Mouse (Mus musculus) spleen, postnatal 10 days (tissue): ENCODE data around the gene Sh3bp2.

ENCODE experiments used
- DNase-seq, 2 experiments: peaks; one replicate each; pipeline ENCODE4 v3.0.0; 2021 to 2022; ENCODE audit warnings: low spot score in 2 of 2

Sh3bp2 gene

DNA sequence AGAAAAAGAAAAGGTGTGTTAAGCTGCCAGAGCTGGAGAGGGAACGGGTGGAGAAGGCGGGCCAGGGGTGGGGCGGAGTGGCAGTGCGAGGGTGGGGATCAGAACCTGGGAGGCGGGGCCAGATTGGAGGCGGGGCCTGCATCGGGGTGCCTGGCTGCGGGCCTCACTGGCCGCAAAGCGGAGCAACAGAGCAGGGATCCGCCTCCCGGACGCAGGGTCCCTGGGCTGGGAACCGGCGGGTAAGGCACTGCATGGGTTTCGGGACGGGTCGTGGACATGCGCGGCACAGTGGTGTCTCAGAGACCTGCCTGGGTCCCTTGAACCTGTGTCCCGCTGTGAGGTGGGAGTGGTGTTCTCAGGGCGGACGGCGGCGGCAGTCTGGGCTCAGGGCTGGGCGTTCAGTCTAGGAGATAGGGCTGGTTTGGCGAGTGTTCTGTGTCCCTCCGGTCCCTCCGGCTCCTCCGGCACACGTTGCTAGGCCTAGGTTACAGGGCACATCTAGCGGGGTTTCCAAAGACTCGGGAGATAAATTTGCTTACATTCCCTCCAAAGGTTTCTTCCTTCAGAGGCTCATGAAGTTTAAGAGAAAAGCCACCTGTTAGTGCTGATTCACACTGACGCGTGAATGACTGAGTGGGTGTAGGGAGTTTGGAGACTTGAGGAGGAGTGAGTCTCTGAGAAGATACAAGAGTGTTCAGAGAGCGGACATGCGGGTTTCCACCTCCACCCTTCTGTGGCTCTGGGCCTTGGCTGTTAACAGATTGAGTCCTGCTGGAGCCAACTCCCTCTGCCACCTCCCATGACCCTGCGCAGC is at the start of gene Sh3bp2:
TSS of gene Sh3bp2 (plus strand) at position 176 of the 814 bp plus-strand sequence.
- peak; percentile 99 to 100 for DNase-seq

- DNase-seq: no peak
Observed at GRCm38 (mm10) chr5:34480926-34481325, 44.7 kb upstream of the Sh3bp2 start.

DNA sequence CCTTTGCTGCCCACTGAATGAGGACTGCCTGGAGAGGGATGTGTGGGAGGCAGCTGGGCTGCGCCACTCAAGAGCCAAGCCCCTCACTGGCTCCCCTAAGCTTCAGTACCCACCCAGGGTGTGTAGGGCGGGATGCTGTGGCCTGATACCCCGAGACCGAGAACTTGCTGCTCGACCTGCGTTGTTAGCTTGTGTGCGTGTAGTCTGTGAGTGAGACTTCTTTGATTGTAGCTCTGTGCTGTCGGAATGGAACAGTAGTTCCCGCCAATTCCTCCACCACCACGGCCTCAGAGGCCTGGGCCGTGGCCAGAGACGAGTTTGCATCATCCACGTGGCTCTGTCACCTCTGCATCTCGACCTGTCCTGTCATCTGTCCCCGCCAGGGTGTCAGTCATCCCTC is 39.9 kb upstream of the Sh3bp2 start:
- no peak for DNase-seq

- DNase-seq: no peak
Observed at GRCm38 (mm10) chr5:34487320-34488090, 38.1 kb upstream of the Sh3bp2 start.

GRCm38 (mm10) chr5:34488741-34489417 is 36.8 kb upstream of the Sh3bp2 start:
- no peak for DNase-seq

DNA sequence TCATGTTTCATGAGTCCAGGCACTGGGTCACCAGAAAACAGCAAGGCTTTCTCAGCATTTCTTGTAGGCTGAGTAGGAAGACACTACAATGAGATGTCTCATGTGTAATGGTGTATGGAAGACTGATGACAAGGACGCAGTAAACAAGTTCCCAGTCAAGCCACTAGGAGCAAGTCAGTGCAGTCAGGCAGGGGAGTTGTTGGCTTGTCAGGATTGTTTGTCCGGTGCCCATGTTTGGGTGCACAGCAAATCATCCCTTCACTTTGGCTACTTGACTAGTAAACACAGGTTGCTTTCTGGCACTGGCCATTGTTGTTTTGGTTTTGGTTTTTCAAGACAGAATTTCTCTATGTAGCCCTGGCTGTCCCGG is 36.2 kb upstream of the Sh3bp2 start:
- DNase-seq: no peak

GRCm38 (mm10) chr5:34496745-34497144 is 28.9 kb upstream of the Sh3bp2 start:
- DNase-seq: no peak

DNA sequence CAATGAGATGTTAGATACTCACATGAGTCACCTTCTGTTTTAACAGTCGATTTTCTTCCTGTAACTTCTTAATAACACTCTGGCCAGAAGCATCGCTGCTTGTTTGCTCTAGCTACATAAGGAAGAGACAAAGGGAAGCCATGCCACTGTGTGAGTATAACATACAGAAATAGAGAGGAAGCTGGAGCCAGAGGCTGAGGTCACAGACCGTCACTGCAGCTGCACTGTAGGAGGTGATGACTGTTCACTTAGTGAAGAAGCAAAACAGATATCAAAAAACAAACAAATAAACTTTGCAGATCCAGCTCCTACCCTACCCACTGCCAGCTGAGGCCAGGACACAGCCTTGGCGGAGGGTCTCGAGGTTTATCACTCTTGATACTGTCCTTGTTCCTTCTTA is 24.8 kb upstream of the Sh3bp2 start:
- DNase-seq: no peak

GRCm38 (mm10) chr5:34501588-34501987 is 24.1 kb upstream of the Sh3bp2 start:
- no peak for DNase-seq

GRCm38 (mm10) chr5:34502411-34502810 is 23.2 kb upstream of the Sh3bp2 start:
- no peak for DNase-seq

DNA sequence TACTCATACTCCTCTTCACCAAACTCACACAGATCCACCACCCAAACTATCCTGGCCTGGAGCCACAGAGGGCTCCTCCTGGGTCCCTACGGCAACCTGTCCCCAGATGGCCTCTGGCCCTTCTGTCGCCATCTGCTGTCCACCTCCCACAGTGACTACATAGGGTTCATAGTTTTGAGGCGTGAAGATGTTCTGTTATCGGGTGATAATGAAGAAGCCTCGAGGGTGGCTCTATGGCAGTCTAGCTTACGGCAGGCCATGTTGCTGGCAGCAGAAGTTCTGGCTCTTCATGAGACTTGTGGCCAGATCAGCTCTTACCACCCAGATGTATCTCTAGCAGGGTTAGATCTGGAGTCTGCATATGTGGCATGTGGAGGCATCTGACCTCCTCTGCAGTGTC is 22.8 kb upstream of the Sh3bp2 start:
- DNase-seq: no peak

- DNase-seq: no peak
Observed at GRCm38 (mm10) chr5:34512486-34512885, 13.2 kb upstream of the Sh3bp2 start.

- DNase-seq: peak; percentile 96 to 98
Observed at GRCm38 (mm10) chr5:34513466-34514217, 12.0 kb upstream of the Sh3bp2 start, which contains the start of gene Tnip2. Tnip2 (minus strand) TSS chr5:34513991.

GRCm38 (mm10) chr5:34514218-34514566 is 11.4 kb upstream of the Sh3bp2 start:
- peak in 1 of 2 experiments; percentile 48 for DNase-seq

GRCm38 (mm10) chr5:34515096-34515495 is 10.5 kb upstream of the Sh3bp2 start:
- DNase-seq: no peak

GRCm38 (mm10) chr5:34517913-34518312 is 7.7 kb upstream of the Sh3bp2 start:
- DNase-seq: peak; percentile 85 to 92

GRCm38 (mm10) chr5:34519389-34519910 is 6.2 kb upstream of the Sh3bp2 start:
- no peak for DNase-seq

DNA sequence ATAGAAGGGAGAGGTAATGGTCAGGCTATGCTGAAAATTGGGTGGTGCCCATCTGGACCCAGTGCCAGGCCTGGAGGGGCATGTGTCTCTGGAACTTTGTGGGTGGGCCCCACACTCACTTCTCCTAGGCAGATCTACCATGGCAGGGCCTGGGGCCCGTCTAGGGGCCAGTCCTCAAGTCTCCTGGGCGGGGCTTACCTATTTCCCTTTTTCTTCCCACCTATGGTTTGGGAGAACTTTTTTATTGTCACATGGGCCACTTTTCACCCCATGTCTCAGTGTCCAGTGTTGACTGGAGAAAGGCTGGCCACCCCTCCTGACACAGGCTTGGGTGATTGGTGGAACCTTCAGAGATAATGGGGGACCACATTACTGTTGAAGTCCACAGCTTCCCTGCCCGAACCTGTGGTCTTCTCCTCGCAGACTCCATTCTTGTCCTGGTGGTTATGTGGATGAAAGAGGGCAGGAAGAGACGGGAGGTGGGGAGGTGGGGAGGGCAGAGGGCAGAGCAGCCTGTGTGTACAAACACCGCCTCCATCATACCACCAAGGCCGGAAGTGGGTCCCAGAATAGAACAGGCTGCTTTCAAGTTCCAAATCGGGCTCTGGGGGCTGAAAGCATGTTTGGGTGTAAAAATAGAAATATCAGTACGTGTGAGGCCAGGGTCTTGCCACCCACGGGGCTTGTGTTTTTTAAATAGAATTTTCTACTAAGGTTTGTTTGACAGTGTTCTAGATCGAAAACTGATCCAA is 5.0 kb upstream of the Sh3bp2 start:
- peak in 1 of 2 experiments; percentile 48 for DNase-seq

GRCm38 (mm10) chr5:34521337-34521736 is 4.3 kb upstream of the Sh3bp2 start:
- DNase-seq: no peak

DNA sequence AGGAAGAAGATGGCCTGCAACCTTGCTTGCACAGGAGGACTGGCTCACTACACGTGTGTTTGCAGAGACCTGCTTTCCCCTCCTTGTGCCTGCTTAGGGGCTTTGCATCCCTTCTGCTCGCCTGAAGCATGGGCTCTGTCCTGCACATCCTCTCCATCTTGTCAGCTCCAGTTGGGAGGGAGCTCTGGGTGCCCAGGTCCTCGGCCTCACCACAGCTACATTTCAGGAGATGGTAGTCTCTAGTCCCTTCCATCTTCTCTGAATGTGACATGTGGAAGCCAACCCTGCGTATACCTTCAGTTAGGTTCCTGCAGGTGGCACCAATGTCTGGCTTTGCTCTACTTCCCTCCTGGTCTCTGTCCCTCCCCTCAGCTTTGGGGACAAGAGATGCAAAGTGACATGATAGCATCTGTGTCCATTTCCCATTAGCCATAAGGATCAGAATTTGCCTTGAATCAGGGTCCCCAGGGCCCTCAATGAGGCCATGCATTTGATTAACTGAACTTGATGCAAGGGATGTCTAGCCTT is 1.6 kb upstream of the Sh3bp2 start:
- DNase-seq: no peak
